Mouse (Mus musculus): ENCODE data around the gene Sgtb.

Sgtb gene

GRCm38 (mm10) chr13:104108651-104109287 lies 772 bp upstream of the Sgtb start:
- intact Hi-C loops (cut with DNase I), result no loop called here

GRCm38 (mm10) chr13:104109816-104110521 lies 428 bp downstream of the Sgtb start:
- intact Hi-C loops (cut with DNase I), result no loop called here

- intact Hi-C loops (cut with DNase I), result no loop called here
Observed at GRCm38 (mm10) chr13:104110526-104110925, 985 bp downstream of the Sgtb start.

- intact Hi-C loops (cut with DNase I), result no loop called here
Observed at GRCm38 (mm10) chr13:104112266-104112900, 2.8 kb downstream of the Sgtb start.

- intact Hi-C loops (cut with DNase I), result no loop called here
Observed at GRCm38 (mm10) chr13:104113782-104114181, 4.2 kb downstream of the Sgtb start.

GRCm38 (mm10) chr13:104114827-104115226 lies 5.3 kb downstream of the Sgtb start:
- intact Hi-C loops (cut with DNase I), result no loop called here

- intact Hi-C loops (cut with DNase I), result no loop called here
Observed at GRCm38 (mm10) chr13:104122078-104122840, 12.7 kb downstream of the Sgtb start.

- intact Hi-C loops (cut with DNase I), result no loop called here
Observed at GRCm38 (mm10) chr13:104123662-104124381, 14.3 kb downstream of the Sgtb start.

- intact Hi-C loops (cut with DNase I), result no loop called here
Observed at GRCm38 (mm10) chr13:104132561-104132960, 23.0 kb downstream of the Sgtb start.

- intact Hi-C loops (cut with DNase I), result no loop called here
Observed at GRCm38 (mm10) chr13:104134510-104135085, 25.1 kb downstream of the Sgtb start.

- intact Hi-C loops (cut with DNase I), result no loop called here
Observed at GRCm38 (mm10) chr13:104139369-104140209, 30.0 kb downstream of the Sgtb start.

- intact Hi-C loops (cut with DNase I), result no loop called here
Observed at GRCm38 (mm10) chr13:104144871-104145270, 35.3 kb downstream of the Sgtb start.

- intact Hi-C loops (cut with DNase I), result no loop called here
Observed at GRCm38 (mm10) chr13:104145646-104146045, 36.1 kb downstream of the Sgtb start.

GRCm38 (mm10) chr13:104154180-104154579 lies 44.6 kb downstream of the Sgtb start:
- intact Hi-C loops (cut with DNase I), result no loop called here

- intact Hi-C loops (cut with DNase I), result no loop called here
Observed at GRCm38 (mm10) chr13:104155106-104155505, 45.6 kb downstream of the Sgtb start.

GRCm38 (mm10) chr13:104155686-104156085 lies 46.1 kb downstream of the Sgtb start:
- intact Hi-C loops (cut with DNase I), result no loop called here

- intact Hi-C loops (cut with DNase I), result no loop called here
Observed at GRCm38 (mm10) chr13:104171711-104172110, 62.2 kb downstream of the Sgtb start.

- intact Hi-C loops (cut with DNase I), result no loop called here
Observed at GRCm38 (mm10) chr13:104172498-104172897, 63.0 kb downstream of the Sgtb start.

GRCm38 (mm10) chr13:104176874-104177273 lies 67.3 kb downstream of the Sgtb start:
- intact Hi-C loops (cut with DNase I), result loop anchor here (5.0 kb wide), 1 partner anchor 50 kb away; the partner anchor contains the start of genes Cenpk and Ppwd1

Measured in adrenal gland (tissue).